Mouse (Mus musculus): ENCODE results near the gene Zfp36.
A peak's percentile ranks its signal among the peaks of the same experiment; 100 is the strongest.

The Zfp36 gene

GRCm38 (mm10) chr7:28368276-28368920 lies 11.7 kb downstream of the Zfp36 start:
- DNase-seq (ENCODE audit: low read depth) = no peak

- no peak for DNase-seq (ENCODE audit: low read depth)
Measured at GRCm38 (mm10) chr7:28367663-28368275, 12.3 kb downstream of the Zfp36 start.

GRCm38 (mm10) chr7:28362441-28363060 lies 17.5 kb downstream of the Zfp36 start:
- no peak for DNase-seq (ENCODE audit: low read depth)

GRCm38 (mm10) chr7:28361647-28362341 lies 18.3 kb downstream of the Zfp36 start:
- no peak for DNase-seq (ENCODE audit: low read depth)

- no peak for DNase-seq (ENCODE audit: low read depth)
Measured at GRCm38 (mm10) chr7:28360291-28360690, 19.8 kb downstream of the Zfp36 start.

- no peak for DNase-seq (ENCODE audit: low read depth)
Measured at GRCm38 (mm10) chr7:28359854-28360253, 20.2 kb downstream of the Zfp36 start.

GRCm38 (mm10) chr7:28358431-28358830 lies 21.6 kb downstream of the Zfp36 start:
- no peak for DNase-seq (ENCODE audit: low read depth)

GRCm38 (mm10) chr7:28357984-28358383 lies 22.1 kb downstream of the Zfp36 start:
- no peak for DNase-seq (ENCODE audit: low read depth)

GRCm38 (mm10) chr7:28356981-28357380 lies 23.1 kb downstream of the Zfp36 start:
- DNase-seq (ENCODE audit: low read depth) = no peak

- DNase-seq (ENCODE audit: low read depth) = no peak
Measured at GRCm38 (mm10) chr7:28355221-28355620, 24.8 kb downstream of the Zfp36 start.

GRCm38 (mm10) chr7:28354596-28354995 lies 25.5 kb downstream of the Zfp36 start:
- no peak for DNase-seq (ENCODE audit: low read depth)

GRCm38 (mm10) chr7:28354113-28354581 lies 25.9 kb downstream of the Zfp36 start:
- no peak for DNase-seq (ENCODE audit: low read depth)

GRCm38 (mm10) chr7:28353267-28353666 lies 26.8 kb downstream of the Zfp36 start:
- DNase-seq (ENCODE audit: low read depth) = no peak

- DNase-seq (ENCODE audit: low read depth) = no peak
Measured at GRCm38 (mm10) chr7:28351676-28352191, 28.3 kb downstream of the Zfp36 start.

- peak; percentile 94 for DNase-seq (ENCODE audit: low read depth)
Measured at GRCm38 (mm10) chr7:28350155-28350883, 29.7 kb downstream of the Zfp36 start, which contains the start of gene Rps16. Gene Rps16, plus strand, starts transcription at chr7:28350652.

GRCm38 (mm10) chr7:28348601-28349000 lies 31.5 kb downstream of the Zfp36 start:
- DNase-seq (ENCODE audit: low read depth) = no peak

- DNase-seq (ENCODE audit: low read depth) = no peak
Measured at GRCm38 (mm10) chr7:28347746-28348145, 32.3 kb downstream of the Zfp36 start.

GRCm38 (mm10) chr7:28344637-28345036 lies 35.4 kb downstream of the Zfp36 start:
- peak; percentile 78 for DNase-seq (ENCODE audit: low read depth)

- no peak for DNase-seq (ENCODE audit: low read depth)
Measured at GRCm38 (mm10) chr7:28341381-28341780, 38.7 kb downstream of the Zfp36 start.

GRCm38 (mm10) chr7:28339213-28339917 lies 40.7 kb downstream of the Zfp36 start:
- peak; percentile 52 for DNase-seq (ENCODE audit: low read depth)

Data from c-Kit-positive CD71-positive TER-119-negative erythroid progenitor cells, embryonic 14.5 days (primary cell).